Mouse (Mus musculus) WW6 (cell line): Measurements from ENCODE around the gene Ssr2.
"Not testable (repeated sequence)": the region's sequence is repeated elsewhere in the genome, so short reads cannot be mapped to it uniquely, and the experiment has no call there.

Experiments
- DNase-seq: peaks from one replicate; pipeline ENCODE4 v3.0.0-alpha.2; 2013; ENCODE audit warnings: low read depth, low spot score

Ssr2 gene

DNA sequence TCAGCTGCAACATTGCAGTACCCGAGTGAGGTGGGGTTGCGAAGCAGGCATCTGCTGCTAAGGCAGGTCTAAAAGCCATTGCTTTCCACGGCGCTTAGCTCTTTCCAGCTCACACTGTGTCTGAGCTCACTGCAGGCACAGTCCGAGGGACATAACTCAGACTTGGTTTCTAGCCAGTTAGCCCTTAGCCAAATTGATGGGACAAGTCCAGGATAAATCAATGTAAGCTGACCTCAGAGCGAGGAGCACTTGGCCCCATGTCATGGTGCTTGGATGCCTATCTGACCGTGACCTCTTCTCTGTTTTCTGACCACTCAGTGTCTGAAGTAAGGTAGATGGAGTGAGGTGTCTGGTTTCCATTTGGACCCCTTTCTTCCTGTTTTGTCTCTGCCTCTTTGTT lies 11.7 kb upstream of the Ssr2 start:
- no peak for DNase-seq

DNA sequence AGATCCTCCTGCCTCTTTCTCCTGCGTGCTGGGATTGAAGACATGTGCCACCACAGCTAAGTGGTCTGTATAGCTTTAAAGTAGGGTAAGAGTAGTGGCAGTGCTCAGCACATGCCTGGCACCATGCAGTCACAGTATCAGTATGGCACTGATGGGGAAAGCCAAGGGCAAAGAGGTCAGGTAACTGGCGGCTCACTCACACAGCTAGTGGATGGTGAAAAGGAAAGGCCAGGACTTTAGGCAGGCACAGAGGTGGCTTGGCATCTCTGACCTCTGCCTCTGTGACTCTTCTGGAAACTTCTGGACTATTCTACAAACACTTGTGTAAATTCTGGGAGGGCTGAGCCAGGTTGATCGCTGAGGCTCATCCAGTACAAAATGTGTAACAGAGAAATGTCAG lies 9.6 kb upstream of the Ssr2 start:
- no peak for DNase-seq

DNA sequence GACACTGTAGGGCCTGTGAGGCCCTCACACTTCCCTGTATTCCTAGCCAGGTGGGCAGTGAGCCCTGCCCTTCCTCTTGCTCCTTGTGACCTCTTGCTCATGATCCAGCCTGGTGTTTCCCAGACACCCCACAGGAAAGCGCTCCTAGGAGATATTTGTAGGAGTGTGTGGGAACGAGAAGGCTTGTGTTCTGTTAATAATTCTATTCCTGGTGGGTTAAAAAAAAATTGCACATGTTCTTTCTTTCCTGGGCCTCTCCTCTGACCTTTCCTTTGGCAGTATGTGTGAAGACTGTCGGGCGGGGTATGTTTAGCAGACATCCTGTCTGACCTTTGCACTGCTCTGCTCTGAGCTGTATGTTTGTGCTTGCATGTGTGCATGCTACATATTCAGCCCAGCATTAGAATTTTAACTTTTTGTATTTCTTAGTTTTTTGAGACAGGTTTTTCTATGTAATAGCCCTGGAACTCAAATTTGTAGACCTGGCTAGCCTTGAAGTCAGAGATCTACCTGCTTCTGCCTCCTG lies 9.1 kb upstream of the Ssr2 start:
- DNase-seq, result no peak

DNA sequence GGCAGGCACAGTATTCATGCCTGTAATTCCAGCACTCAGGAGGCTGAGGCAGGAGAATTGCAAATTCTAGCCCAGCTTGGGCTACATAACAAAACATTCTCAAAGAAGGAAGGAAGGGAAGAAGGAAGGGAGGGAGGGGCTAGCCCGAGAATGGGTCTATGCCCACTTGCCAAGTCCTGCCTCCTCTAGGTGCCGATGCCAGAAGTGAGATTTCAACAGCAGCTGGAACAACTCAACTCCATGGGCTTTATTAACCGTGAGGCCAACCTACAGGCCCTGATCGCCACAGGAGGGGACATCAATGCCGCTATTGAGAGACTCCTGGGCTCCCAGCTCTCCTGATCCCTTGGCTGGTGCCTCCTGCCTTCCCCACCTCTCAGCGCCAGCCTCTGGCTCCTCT lies 7.8 kb upstream of the Ssr2 start:
- DNase-seq, result no peak

DNA sequence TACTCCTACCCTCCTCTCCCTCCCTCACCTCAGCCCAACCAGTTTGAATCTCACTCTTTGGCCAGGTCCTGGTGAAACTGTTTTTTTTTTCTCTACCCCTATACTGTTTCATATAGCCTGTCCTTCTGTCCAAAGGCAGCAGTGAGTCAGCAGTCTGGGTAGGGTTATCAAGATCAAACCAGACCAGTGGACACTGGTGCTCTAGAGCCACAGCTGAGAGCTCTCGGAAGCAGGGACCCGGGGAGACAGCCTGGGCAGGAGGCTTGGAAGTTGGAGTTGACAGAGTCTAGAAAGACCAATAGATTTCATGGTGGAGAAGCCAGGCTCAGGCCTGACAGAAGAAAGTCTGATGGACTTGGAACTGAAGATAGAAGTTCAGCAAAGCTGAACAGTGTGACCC lies 7.1 kb upstream of the Ssr2 start:
- no peak for DNase-seq

DNA sequence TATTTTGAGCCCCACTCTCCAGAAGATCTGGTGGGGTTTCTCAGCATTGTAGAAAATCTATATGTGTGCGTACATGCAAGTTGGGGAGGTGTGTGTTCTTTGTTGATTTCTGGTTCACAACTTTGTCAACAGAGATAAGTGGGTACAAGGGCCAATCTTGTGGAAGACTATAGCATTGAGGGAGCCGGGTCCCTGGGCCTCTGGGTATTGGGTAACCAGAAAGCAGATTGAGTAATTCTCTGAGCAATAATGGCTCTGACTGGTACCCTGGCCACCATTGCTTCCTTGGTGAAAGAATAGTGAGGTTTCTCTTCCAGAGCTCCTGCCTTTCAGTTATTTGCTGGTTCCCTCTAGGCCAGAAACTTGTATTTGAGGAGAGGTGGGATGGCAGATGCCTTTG lies 6.6 kb upstream of the Ssr2 start:
- DNase-seq, result no peak

DNA sequence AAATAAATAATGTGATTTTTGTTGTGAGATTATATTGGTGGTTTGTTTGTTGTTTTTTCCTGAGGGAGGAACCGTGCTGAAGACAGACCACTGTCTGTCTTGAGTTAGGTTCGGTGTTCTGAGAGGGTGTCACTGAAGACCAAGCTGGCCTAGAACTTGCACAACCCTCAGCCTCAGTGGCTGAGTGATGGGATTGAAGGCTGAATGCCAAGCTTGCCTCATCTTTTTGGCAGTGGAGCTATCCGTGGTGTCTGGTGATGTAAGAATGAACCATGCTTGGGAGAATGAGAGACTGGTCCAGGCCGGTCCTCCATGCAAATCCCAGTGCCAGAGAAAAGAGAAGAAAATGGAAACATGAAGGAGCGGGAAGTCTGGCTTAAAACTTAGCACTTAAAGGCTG lies 6.0 kb upstream of the Ssr2 start:
- no peak for DNase-seq

DNA sequence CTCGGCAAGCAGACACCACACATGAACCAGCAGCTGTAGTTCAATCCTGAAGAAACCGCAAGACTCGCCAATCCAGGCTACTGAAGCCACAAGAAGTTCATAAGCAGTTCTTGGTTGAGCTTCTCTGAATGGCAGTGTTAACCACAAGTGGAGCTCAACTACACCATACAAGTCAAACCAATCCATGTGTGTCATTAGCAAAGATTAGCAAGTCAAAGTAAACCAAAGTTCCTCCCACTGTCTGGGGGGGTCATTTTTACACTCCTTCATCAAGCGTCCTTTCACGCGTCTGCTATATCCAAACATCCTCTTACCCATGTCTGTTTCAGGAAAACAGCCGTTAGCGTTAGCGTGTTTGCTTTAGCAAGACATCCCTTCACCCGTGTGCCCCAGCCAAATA lies 5.3 kb upstream of the Ssr2 start:
- no peak for DNase-seq

DNA sequence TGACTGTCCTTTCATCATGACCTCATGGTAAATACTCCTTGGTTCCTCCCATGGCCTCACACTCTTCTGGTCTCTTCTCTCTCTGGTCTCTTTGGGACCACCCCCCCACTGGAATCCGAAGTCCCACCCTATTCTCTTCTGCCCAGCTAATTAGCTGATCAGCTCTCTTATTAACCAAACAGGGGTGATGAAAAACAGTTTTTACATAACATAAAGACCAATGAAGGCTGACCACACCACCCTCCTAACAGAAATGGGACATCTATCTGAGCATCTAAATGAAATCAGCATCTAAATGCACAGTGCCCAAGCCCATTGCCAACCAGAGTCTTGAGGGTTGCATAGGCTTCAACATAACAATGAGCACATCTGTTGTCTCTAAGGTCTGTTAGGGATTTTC lies 3.8 kb upstream of the Ssr2 start:
- DNase-seq, result peak; percentile 80

DNA sequence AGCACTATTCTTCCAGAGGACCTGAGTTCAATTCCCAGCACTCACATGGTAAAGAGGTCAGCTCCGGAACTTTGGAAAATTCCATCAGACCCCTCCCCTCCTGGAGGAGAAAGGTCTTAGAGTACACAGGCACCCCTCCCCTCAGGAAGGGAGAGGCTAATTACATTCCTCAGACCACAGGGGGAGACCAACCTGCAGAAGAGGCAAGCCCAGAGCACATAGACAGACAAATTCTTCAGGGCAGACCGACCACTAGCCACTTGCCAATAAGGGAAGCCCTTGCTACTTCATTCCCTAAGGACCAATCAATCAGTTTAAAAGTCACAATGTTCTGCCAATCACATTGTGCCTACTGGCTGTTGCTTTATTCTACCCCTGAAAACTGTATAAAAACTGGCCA lies 2.8 kb upstream of the Ssr2 start:
- peak; percentile 79 for DNase-seq

DNA sequence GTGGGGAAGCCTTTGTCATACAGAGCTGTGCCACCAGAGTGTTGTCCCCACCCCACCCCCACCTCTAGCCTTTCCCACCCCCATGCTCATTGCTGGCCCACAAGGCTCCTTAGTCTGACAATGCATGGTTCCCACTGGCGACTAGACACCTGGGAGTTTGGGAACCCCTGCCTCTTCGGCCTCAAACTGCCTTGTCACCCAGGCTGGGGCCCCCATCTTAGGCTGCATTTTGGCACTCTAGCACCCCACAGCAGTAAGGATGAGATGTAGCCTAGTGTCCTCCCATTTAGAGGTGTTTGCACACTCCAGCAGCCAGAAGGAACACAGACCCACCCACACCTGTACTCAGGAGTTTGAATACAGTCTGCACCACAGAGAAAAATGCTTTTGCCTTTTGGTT lies 1.9 kb upstream of the Ssr2 start:
- no peak for DNase-seq

DNA sequence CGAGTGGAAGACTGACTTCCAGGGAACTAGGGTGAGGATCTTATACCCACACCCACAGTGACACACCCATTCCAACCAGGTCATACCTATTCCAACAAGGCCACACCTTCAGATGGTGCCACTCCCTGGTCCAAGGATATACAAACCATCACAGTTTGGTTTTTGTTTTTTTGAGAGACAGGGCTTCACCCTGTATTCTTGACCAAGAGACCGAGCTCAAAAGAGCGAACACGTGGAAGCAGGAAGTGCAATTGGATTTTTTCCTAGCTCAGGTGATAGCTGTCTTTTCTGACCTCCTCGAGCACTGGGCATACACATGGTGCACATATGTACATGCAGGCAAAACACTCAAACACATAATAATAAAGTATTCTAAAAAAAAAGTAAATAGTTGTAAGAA lies 2.2 kb downstream of the Ssr2 start:
- DNase-seq, result not testable (repeated sequence)

DNA sequence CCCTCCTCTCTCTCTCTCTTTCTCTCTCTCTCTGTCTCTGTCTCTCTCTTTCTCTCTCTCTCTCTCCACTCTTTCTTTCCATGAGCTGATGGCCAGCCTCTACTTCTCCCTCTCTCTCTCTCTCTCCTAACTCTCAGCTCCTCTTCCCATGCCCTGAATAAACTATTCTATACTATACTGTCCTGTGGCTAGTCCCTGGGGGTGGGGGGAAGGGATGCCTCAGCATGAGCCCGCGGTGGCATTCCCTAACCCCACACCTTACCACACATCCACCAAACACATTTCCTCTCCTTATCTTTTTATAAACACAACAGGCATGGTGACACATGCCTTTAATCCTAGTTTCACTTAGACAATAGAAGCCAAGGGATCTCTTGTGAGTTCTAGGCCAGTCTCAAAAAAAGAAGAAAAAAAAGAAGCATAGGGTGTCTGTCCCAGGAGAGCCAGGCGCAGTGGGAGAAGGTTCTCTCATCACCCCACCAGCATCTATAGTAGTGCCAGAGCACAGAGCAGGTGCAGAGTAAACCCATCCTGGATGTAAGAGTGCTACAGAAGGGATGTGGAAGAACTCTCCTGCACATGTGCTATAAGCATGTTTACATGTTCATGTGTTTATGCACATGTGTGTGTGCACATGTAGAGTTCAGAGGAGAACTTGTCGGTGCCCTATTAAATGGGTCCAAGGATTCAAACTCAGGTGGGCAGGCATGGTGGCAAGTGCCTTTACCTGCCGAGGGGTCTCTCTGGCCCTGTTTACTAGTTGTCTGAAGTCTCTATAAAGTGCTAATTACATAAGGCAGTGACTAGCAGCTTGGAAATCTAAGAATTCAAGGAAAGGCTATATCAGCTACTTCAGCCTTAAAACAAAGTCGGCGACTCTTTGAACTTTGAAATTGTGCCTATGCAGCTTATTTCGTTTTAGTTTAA lies 3.1 kb downstream of the Ssr2 start:
- DNase-seq, result no peak

DNA sequence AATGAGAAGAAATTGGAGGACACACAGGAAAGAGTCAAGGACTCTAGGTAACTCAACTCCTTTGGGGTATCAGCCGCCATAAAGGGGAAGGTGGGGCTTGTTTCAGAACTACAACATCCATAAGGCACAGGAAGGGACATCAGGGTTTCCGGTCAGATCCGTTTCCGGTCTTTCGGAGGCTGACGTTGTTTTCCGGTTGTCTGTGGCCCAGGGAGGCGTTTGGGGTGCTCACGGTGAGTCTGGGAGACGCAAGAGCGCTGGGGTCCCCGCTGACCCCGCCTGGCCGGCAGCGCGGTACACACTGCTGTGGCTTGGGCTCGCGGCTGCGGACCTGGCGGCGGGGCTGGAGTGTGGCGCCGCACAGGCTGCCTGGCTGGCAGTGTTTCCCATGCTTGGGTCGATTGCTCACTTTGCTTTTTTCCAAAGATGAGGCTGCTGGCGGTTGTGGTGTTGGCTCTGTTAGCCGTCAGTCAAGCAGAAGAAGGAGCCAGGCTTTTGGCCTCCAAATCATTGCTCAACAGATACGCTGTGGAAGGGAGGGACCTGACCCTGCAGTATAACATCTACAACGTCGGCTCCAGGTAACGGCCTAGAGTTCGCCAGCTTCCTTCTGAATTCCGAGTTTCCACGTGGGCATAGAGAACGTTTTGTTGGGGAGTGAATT lies 3.9 kb downstream of the Ssr2 start:
- no peak for DNase-seq

DNA sequence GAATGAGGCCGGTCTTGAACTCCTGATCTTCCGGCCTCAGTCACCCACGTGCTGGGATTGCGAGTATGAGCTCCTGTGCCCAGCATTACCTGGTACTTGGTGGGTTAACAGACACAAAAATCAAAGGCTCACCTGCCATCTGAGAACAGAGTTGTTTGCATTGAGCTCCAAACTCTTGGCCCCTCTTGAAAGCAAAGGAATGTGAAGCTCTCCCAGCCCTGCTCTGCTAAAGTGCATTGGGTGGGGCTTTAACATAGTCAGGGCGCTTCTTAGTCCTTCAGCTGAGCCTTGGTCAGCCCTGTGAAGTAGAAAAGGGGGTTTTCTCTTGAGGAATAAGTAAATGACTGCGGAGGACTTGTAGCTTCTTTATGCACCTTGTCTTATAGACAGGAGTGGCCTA lies 10.1 kb downstream of the Ssr2 start:
- no peak for DNase-seq

DNA sequence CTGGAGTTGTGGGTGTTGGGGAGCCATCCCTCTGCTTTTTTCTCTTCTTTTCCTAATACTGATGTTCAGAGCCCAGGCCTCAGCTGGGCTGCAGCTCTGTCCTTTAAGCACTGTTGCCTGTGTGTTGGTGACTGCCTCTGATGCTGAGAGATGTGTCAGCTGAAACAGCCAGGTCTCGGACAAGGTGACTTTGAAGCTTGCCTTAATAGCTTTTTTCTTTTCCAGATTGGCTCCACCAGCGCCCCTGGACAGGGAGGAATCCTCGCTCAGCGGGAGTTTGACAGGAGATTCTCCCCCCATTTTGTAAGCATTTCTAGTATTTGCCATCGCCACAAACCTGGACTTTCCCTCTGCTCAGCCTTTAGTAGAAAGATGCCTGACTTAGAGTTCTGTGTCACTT lies 11.0 kb downstream of the Ssr2 start:
- no peak for DNase-seq

DNA sequence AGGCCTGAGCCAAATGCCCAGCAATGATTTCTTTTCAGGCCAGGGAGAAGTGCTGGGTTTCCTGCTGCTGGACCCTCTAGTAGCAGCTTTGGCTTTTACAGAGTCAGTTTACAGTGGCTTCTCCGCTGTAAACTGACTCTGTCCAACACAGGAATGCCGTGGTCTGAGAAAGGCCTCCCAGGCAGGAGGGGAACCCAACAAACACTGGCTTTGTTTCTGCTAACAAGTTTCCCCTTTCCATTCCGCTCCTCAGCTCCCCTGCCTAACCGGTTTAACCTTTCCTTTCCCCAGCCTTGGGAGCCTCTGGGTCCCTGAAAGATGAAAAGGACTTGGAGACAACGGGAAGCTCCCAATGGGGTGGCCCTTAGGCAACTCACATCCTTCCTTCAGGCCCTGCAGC lies 14.6 kb downstream of the Ssr2 start:
- no peak for DNase-seq

DNA sequence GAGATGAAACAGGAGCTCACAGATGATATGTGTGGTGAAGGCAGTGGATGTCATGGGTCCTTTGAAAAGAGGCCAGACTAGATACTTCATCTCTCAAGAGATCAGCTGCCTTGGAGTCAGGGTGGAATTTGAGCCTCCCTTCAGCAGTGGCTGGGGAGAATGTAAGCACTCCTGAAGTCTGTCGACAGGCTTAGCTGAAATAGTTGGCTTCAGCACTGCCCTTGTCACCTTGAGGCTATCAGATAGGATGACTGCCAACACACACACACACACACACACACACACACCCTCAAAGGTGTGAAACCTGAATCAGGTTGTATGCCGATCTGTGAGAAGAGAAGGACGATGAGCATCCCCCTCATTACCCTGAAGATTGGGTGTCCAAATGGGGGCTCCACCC lies 15.4 kb downstream of the Ssr2 start:
- no peak for DNase-seq

DNA sequence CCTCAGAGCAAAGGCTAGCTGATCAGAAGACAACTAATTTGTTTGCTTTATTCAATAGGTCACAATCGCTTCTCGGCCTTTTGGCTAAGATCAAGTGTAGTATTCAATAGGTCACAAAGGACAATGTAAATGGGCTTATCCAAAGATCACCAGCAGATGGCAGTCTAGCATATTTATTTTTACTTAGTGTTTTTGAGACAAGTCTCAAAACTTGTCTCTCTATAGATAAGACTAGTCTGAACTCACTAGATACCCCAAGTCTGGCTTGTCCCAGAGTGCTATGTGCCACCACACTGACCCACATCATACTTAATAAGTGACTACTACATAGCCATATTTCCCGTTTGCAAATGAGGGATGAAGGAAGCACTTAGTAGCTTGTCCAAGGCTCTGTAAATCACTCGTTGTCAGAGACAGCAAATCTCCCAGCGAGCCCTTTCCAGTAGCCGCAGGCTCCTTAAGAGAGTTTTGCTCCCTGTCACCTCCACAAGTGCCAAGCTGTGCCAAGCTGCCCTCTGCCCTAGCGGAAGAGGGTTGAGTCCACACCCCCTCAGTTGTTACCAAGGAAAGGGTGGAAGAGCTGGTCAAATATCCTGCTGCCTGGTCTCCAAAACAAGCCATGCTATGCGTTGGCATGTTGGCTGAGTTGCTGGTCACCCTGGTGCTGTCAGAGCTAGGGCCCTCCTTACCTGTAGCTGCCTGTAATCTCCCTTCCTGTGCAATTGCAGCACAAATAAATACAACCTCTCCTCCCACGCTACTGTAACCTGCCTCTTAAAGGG lies 16.5 kb downstream of the Ssr2 start:
- DNase-seq, result no peak

DNA sequence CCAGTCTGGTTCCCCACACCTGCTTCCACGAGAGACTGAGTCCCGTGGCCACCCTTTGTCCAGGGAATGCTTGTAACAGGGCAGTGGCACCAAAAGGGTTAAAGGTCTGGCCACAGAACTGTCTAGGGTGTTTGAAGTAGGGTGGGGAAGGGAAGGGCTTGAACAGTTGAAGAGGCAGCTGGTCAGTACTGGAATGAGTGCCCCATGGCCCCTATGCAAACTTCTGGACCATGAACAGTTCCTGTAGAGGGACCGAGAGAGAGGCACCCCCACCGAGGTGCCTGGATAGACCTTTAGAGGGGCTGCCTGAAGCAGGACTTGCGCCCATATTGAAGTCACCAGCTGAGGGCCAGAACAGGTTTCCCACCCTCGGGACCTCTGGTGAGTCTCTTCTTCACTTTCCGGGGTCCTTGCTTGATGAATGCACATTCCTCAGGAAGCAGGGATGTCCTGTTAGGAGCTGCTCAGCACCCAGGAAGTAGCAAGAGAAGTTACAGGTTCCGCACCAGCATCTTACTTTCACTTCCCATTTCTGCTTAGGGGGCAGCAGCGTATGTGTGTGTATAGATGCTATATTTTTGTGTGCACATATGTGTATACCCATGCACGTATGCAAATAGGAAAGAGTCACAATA lies 17.4 kb downstream of the Ssr2 start:
- DNase-seq, result no peak

DNA sequence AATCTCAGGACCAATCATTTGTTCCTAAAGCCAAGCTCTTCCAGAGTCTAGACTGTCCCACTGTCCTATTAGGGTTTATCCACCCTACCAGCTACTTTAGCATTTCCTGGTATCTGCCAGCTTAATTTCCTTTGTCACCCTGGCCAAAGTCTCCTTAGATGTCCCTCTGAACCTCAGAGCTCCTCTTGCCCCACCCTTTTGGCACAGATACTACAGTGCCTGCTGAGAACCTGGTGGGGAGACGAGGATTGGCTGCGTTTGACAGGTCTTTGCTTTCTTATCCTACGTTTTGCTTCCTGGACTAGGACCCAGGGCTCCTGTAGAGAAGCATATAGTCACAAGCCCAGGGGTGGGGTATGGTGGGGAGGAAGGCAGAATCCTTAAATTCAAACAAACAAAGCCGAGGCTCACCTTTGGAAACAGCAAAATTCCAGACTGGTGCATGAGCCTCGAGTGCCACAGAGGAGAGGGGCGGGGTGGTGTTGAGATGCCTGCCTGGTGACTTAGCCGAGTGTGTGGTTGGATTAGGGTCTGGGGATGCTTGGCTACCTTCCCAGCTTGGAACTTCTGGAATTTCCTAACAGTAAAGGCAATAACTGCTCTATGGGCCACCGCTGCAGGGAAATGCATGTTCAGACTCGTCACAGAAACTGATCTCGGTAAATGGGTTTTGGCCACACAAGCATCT lies 18.4 kb downstream of the Ssr2 start:
- no peak for DNase-seq
